8 mouse cellular contexts compared by ENCODE assay signal in the genomic region with DNA sequence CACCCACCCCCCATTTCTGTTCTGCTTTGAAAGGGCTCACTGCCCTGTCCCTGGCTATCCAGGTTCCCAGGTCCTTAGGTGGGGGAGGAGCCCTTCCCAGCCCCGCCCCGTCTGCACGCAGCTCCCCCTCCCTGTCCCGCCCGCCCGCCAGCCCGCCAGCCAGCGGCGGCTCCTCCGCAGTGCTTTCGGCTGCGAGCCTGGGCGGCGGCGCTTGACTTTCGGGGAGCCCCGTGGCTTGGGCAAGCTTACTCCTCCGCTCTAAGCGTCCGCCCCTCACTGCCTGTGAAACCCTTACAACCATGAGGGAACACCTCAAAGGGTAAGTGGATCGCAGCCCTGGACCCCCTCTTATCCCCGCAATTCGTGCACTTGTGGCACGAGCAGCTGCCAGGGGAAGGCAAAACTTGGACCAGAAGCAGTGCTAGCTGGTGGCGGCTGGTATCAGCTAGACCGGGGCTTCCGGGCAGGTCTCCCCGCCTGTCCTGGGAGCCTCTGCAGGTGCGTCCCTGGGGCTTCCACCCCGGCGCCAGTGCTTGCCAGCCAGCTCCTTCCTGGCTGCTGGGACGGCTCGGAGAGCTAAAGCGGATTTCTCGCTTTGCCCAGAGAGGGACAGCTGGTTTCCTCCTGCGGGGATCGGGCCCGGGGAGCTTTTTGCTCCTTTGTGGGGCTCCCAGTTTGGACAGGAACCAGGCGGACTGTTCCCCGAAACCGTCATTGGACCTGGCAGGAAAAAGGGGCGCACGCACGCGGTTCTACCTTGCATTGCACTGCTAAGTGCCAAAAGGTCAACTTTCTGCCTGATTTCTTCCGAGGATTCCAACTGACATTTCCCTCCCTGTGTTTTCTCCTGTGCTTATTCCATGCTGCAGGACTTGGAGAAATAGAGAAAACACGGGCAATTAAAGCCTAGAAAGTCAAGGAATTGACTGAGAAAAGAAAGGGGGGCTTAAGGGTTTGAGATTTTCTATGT.
DNase-seq lines count a peak whose midpoint lies in the region; ATAC-seq and TF ChIP-seq lines count a peak whose summit lies in the region.

No protein-coding gene starts in this region.

- H3K4me3 ChIP-seq in hindbrain, embryonic 15.5 days, result peak overlapping the region; percentile 58
- peak overlapping the region; percentile 66 for H3K4me3 ChIP-seq in left cerebral cortex, adult 2 months

- H3K4me2 ChIP-seq in hindbrain, embryonic 15.5 days, result peak overlapping the region; percentile 65

- no peaks in the 10 kb centered on the region for H3K36me3 ChIP-seq in hindbrain, embryonic 15.5 days

- WGBS in hindbrain, embryonic 15.5 days, result 18% methylated on average over 40 of the region's 47 CpGs

- H3K9ac ChIP-seq in hindbrain, embryonic 15.5 days, result peak overlapping the region; percentile 48

- H3K27me3 ChIP-seq in hindbrain, embryonic 15.5 days, result no peaks in the 10 kb centered on the region; the same call in 1 of the 2 replicates

- TF ChIP-seq CTCF in left cerebral cortex, adult 2 months (IDR thresholded peaks at IDR 0.05), result no peak

- DNase-seq in adrenal gland, adult (ENCODE audit: inconsistent age in 2 of 2, low spot score in 1 of 2), result peak; percentile 63 to 87
- peak; percentile 37 to 51 for DNase-seq in cerebellum, postnatal 36 days
- peak; percentile 4 to 17 for DNase-seq in gastrocnemius, adult 8-10 months (ENCODE audit: low spot score in 2 of 2)
- DNase-seq in left cerebral cortex, adult 2 months (ENCODE audit: extremely low spot score in 1 of 2, low spot score in 2 of 2), result peak; percentile 51 to 54
- DNase-seq in right cerebral cortex, postnatal 14 days, result peak; percentile 51
- DNase-seq in urinary bladder, postnatal 36 days (ENCODE audit: low spot score in 2 of 2), result peak; percentile 17 to 66

- peak; percentile 88 for ATAC-seq in hindbrain, embryonic 15.5 days (ENCODE audit: low FRiP score, low read depth)
- peak; percentile 63 for ATAC-seq in megakaryocyte, adult 5-6 weeks (ENCODE audit: poor library complexity, severe bottlenecking)

- no peaks in the 10 kb centered on the region for H3K9me3 ChIP-seq in hindbrain, embryonic 15.5 days

- H3K4me1 ChIP-seq in hindbrain, embryonic 15.5 days (replicated peaks), result no peaks in the 10 kb centered on the region

- intact Hi-C loops in left cerebral cortex, adult 2 months (cut with DNase I), result loop anchor here (2.0 kb wide), 1 partner anchor 36 kb away; no protein-coding TSS in a partner anchor

- peak overlapping the region; percentile 55 for H3K27ac ChIP-seq in hindbrain, embryonic 15.5 days (replicated peaks)
- H3K27ac ChIP-seq in left cerebral cortex, adult 2 months, result peak overlapping the region; percentile 85

Comparison
In these comparisons a context has a peak if more than half of its experiments do, and no peak if none do; other contexts are left out.
1. Peak in every context shown above with its lines: DNase-seq, ATAC-seq, H3K4me3 ChIP-seq and H3K27ac ChIP-seq.
2. DNase-seq: peak in every context shown above with its lines; median percentile 75 in adrenal gland, adult; 52 in left cerebral cortex, adult 2 months; 51 in right cerebral cortex, postnatal 14 days; 44 in cerebellum, postnatal 36 days; 42 in urinary bladder, postnatal 36 days; 10 in gastrocnemius, adult 8-10 months.